Mouse (Mus musculus): ENCODE data around the gene Irf7.

DNA sequence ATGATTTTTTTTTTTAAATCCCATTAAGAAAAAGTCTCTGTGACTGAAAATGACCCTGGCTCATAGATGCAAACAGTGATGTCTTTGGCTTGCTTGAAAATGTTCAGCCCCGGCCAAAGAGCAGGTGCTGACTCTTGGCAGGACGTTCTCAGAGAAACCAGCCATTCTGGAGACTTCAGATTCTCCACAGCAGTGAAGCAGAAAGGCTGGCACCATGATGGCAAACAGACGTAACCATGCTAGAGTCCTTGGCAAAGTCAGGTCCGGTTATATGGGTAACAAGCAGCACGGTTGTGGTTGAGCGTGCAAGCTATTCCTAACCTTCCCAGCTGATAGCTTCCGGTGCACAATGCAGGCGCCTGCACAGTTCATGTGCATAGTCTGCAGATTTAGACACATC, 32.9 kb upstream of the Irf7 start:
- TF ChIP-seq CTCF (IDR thresholded peaks at IDR 0.05; ENCODE audit: control insufficient read depth, insufficient read depth, insufficient read length) (no peak), USF1 (IDR thresholded peaks at IDR 0.05; ENCODE audit: low read depth) (no peak), CEBPB (IDR thresholded peaks at IDR 0.05; ENCODE audit: low read depth) (no peak), MAX (IDR thresholded peaks at IDR 0.05) (no peak)
